Mouse (Mus musculus) cerebellum, adult 8-10 months (tissue): ENCODE results near the gene Wasf2.

ENCODE experiments used
- DNase-seq: peaks from one replicate; pipeline ENCODE4 v3.0.0; 2022

The Wasf2 gene

DNA sequence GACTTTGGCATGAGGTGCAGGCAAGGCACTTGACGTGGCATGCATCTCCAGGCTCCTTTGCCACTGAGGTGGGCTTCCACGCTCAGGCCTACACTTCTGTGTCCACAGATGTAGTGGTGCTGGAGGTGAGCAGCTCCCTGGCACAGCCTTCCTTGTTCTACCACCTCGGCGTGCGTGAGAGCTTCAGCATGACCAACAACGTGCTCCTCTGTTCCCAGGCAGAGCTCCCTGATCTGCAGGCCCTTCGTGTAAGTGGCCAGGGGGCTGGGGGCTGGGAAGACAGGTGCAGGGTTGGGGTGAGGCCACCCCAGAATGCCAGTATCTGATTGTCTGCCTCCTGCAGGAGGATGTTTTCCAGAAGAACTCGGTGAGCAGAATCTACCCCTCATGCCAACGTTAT lies 112.4 kb downstream of the Wasf2 start:
- DNase-seq, result no peak

DNA sequence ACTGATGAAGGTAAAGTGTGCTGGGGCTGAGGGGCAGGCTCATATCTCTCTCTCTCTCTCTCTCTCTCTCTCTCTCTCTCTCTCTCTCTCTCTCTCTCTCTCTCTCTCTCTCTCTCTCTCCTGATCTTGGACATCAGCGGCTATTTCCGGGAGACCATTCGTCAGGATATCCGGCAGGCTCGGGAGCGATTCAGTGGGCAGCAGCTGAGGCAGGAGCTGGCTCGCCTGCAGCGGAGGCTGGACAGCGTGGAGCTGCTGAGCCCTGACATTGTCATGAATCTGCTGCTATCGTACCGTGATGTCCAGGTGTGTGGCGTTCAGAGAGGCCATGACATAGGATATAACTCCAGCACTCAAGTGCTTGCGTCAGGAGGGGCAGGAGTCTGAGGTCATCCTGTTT lies 113.2 kb downstream of the Wasf2 start:
- no peak for DNase-seq

DNA sequence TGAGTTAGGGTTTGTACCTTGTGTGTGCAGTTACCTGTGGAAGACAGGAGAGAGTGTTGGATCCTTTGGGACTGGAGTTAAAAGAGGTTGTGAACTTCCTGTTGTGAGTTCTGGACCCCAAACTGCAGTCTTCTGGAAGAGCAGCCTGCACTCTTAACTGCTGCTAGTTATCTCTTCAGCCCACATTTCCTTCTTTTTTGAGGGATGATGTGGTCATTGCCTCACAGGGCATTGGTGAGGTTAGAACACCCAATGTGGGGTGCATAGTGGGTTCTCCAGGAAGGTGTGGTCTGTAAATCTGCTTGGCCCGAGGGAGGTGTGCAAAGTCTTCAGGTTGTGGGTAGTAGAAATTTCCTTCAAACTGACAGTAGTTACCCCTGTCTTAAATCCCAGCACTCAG lies 114.0 kb downstream of the Wasf2 start:
- no peak for DNase-seq

DNA sequence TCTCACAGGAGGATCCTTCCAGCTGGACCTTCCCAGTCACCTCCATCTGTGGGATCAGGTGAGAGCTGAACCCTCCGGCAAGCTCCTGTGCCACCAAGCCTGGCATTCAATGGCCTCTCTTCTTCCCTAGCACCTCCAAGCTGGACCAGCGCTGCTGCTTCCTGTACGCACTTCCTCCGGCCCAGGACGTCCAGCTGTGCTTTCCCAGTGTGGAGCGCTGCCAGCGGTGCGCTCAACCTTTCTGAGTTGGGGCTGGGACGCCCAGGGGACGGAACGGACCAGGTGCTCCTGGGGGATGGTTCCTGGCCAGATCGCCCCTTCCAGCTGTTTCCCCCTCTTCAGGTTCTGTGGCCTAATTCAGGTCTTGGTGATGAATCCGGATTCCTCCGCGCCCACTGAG lies 116.8 kb downstream of the Wasf2 start:
- no peak for DNase-seq

DNA sequence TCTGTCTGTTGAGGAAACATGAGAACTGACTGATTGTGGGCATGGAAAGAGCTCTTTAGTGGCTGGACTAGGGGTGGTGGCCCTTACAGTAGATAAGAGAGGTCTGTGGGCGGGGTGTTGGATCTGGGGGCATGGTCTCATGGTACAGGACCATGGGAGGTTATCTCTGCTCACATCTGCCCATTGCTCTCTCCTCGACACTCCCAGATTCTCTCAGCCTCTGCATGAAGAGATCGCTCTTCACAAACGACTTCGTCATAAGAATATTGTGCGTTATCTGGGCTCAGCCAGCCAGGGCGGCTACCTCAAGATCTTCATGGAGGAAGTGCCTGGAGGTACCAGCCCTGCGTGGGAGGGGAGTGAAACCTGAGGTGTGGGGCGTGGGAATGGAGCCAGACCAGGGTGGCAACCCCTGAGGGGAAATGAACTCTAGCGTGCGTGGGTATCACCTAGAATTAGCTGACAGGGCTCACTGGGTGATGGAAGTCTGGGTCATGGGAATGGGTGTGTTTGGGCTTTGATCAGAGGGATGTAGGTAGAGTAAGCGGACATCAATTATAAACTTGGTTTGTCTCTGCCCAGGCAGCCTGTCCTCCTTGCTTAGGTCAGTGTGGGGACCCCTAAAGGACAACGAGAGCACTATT lies 117.6 kb downstream of the Wasf2 start:
- DNase-seq, result no peak
